Mouse (Mus musculus) thymus, postnatal 14 days (tissue): ENCODE data around the gene Celsr1.

ENCODE experiments used
- DNase-seq: peaks from one replicate; pipeline ENCODE4 v3.0.0; 2021

The Celsr1 gene

DNA sequence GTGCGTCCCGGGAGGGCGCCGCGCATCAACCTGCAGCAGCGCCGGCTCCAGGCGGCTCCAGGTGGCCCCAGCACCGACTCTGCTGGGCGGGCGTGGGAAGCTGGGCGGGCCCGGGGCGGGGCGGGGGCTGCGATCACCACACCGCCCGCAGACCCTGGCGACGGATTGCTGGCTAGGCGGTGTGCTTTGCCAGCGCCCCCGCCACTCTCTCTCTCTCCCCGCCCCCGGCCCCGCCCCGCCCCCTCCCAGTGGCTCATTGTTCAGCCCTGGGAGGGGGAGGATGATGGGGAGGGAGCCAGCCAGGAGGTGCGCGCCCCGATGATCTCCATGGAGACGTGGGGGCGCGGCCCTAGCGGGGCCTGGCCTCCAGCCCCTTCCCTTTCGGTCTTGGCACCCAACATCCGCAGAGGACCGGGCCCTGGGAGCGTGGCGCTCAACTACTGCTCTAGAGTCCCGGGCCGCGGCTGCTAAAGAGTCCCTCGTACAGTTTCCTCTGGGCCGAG lies 495 bp upstream of the Celsr1 start:
- peak; percentile 82 for DNase-seq

GRCm38 (mm10) chr15:86032811-86033190 lies 776 bp downstream of the Celsr1 start:
- no peak for DNase-seq

- no peak for DNase-seq
Measured at GRCm38 (mm10) chr15:86029981-86030380, 3.6 kb downstream of the Celsr1 start.

GRCm38 (mm10) chr15:86027871-86028270 lies 5.7 kb downstream of the Celsr1 start:
- DNase-seq: peak; percentile 61

GRCm38 (mm10) chr15:86021971-86022370 lies 11.6 kb downstream of the Celsr1 start:
- DNase-seq: no peak

GRCm38 (mm10) chr15:86021301-86021700 lies 12.3 kb downstream of the Celsr1 start:
- no peak for DNase-seq

DNA sequence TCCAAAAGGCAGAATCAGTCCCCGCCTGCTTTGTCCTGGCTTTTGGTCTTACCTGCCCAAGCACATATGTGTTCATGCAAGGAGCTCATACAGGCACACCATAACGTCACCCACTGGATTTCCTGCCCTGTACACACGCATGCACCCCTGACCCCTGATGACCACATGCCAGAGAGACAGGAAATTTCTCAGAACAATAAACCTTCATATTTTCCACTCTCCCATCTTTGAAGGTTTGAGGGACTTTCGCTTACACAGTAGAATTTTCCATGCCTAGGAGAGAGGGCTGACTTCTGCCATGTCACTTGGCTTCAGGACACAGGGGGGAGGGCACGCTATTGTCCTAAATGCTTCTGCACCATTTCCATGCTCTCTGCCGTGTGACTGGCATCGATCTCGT lies 13.6 kb downstream of the Celsr1 start:
- DNase-seq: no peak

DNA sequence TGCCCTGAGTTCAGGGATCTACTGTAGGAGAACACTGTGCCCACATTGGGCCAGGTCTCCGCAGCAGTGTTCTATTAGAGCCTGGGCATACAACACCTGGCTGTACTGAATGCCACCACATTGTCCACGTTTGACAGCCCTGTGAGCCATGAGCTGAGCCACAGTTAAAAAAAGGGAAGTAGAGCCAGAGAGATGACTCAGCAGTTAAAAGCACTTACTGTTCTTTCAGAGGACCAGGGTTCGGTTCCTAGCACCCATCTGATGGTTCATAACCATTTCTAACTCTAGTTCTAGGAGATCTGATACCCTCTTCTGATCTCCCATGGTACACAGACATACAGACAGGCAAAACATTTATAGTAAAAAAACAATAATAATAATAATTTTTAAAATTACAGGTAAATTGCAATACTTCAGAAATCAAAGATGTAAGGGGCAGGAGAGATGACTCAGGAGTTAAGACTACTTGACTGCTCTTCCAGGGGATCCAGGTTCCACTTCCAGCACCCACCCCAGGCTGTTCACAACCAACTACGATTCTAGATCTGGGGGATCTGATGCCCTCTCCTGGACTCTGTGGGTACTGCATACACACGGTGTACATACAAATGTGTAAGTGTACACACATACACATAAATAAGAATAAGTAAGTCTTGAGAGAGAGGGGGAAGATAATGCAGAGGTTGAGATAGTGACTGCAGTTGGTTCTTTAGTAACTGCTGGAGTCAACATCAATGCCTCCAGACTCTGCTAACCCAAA lies 14.6 kb downstream of the Celsr1 start:
- no peak for DNase-seq

DNA sequence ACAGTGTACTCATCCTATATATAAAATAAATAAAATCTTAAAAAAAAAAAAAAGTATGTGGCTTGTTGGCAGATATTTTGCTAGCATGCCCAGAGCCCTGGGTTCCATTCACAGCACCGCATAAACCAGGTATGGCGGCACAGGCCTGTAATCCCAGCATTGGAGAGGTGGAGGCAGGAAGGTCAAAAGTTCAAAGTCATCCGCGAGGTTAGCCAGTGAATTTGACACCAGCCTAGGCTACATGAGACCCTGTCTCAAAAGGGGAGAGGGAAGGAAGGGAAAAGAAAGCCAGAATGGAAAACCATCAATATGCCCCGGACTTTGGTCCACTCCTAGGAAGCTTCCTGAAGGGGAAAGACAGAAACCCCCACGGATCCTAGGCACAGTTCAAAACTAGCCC lies 16.2 kb downstream of the Celsr1 start:
- DNase-seq: no peak

DNA sequence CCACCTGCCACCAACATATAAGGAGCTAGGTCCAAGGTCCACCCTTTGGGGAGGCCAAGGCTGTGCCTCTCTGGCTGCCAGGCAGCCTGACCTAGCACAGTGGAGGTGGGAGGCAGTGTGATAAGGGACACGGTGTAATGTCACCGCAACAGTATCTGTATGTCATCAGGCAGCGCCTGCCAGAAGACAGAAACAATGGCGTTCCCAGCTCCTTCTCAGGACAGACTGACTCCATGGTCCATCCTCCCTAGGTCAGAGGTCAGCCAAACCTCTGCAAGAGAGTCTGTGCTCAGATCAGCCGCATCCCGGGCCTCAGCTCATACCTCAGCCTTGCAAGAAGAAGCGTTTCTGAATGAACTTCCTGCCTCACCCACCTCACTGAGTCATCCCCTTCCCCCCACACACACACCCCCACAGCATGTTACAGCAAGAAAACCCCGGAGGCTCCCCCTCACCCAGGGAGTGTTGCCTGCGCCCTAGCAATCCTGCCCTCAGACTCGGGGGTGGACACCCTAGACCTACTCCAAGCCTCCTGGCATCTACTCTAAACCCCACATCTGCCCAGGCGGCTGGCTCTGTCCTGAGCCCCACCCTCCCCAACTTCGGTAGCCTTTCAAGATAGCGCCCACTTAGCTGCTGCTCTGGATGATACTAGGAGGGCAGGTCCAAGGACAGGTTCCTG lies 17.6 kb downstream of the Celsr1 start:
- DNase-seq: peak; percentile 56

GRCm38 (mm10) chr15:86015026-86015425 lies 18.6 kb downstream of the Celsr1 start:
- DNase-seq: no peak

DNA sequence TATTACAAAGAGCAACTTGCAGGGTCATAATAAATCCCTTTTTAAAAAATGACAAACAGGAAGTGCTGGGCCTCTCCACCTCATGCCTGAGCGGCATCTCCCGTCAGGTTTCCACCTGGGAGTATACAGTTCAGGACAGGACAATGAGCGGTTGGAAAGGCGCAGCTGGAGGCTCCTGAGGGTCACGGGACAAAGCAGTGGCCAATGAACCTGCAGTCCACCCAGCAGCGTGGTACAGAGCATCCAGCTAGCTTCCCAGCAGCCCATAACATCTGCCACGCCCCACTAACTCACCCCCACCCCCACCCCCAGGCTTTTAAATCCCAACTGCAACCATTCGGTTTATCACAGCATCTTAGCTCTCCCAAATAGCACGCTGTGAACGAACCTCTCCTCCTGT lies 19.9 kb downstream of the Celsr1 start:
- DNase-seq: no peak

DNA sequence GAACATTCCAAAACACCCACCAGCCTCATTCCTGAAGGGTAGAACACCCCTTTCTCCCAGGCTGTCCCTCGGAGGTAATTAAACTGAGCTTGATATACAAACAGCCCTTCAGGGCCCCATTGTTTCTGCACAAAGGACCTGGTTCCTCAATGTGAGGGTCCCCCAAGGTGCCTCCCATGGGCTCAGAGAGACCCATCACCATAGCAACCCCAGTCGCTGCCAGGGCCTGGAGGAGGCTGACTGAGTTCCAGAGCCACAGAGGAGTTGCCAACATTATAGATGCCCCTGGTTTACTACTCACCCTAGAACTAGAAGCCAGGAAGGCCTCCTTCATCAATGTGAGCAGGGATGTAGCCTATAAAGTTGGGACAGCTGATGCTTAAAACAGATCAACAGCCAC lies 20.4 kb downstream of the Celsr1 start:
- DNase-seq: no peak

DNA sequence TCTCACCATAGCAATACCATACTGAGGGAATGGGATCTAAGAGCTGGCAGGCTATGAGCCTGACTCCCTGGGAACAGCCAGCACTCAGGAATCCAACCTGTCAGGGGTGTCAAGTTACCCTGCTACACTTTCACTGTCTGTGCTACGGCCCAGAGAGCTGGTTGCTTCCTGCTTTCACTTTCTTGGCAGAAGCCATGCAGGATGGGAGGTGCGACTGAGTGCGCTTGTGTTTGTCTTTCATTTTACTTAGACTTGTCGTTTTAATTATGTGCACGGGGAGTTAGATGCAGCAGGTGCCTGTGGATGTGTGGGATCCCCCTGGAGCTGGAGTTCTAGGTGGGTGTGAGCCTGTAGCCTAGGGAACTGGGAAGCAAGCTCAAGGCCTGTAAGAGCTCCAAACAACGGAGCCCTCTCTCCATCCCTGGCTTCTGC lies 25.9 kb downstream of the Celsr1 start:
- peak; percentile 50 for DNase-seq

- DNase-seq: no peak
Measured at GRCm38 (mm10) chr15:86005691-86006525, 27.7 kb downstream of the Celsr1 start.

DNA sequence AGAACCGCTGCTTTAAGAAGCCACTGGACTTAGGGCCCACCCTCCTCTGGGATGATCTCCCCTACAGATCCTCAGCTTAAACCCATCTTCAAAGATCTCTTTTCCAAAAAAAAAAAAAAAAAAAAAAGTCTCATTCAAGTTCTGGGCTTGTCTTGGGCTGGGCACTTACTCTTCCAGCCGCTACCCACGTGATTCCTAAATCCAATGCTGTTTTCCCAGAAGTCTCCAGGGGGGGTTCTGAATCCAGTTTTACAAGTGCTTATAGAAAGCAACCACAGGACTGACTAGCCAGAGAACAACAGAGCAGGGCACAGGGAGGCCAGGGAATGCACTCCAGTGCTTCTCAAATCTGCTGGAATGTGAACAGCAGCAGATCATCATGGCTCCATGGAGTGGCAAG lies 29.5 kb downstream of the Celsr1 start:
- no peak for DNase-seq

- DNase-seq: no peak
Measured at GRCm38 (mm10) chr15:86000706-86001292, 32.8 kb downstream of the Celsr1 start.

- DNase-seq: no peak
Measured at GRCm38 (mm10) chr15:85998525-85999230, 34.9 kb downstream of the Celsr1 start.

DNA sequence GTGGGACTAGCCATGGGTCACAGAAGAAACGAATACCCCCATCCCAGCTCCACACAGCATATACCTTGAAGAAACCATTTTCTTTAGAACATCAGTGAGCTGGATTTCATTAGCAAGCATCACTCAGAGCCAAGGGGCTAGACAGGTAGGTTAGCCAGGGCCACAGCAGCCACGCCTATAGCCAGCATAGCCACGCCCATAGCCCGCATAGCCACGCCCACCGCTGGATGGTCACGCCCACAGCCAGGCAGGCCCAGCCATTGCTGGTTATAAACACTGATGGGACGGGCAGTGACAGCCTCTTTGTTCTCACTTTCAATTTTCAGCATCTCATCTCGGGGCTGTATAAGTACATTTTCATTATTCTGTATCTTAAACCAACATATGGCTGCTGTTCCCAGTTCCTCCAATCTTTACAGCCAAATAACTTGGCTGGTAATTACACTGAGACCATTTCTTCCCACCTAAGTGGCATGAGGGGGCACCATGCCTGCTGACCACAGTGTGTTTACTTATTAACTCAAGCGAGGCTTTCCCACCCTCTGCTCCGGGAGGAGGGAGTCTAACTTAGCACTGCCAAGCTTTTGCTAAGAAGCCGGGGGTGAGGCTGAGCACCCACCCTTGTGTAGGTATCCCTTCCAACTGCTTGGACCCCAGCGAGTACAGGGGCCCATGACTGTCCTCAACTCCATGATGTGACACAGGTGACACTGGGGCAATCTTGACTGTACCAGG lies 37.4 kb downstream of the Celsr1 start:
- DNase-seq: no peak

GRCm38 (mm10) chr15:85994906-85995608 lies 38.5 kb downstream of the Celsr1 start:
- no peak for DNase-seq
